Mouse (Mus musculus) cerebellum, adult 8-10 months (tissue): ENCODE results near the gene Sec22c.

Source experiments
- DNase-seq: peaks from one replicate; pipeline ENCODE4 v3.0.0; 2022

Sec22c gene

DNA sequence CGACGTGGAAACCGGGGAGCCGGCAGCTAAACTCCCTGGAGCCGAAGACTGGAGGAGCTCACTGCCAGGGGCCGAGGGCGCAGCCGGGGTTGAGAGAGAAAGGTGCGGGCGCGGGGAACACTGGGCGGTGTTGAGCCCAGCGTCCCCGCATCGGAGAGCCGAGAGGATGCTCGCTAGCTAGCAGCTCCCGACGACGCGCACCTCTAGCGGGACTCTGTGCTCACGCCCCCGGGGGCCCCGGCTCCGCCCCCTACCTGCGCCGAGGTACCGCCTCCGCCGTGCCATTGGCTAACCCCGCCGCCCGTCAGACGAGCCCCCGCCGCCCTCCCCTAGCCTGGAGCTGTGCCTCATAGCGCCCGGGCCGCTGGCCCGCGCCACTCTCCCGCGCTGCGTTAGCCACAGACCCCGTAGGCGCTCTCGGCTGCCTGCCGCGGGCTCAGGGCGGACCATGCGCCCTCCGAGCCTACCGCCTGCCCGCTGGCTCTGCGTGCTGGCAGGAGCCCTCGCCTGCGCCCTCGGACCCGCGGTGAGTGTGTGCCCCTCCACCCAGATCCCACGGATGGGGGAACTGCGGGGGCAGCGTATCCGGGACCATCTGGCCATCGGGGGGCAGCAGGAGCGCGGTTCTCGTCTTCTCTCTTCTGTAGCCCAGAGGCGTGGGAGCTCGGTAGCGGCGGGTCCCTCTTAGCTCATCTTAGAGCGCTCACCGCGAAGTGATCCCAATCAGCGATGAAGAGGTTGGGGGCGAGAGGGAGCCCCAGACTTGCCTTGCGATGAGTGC, 62.7 kb downstream of the Sec22c start, which contains the start of gene Vipr1:
TSS of gene Vipr1 (plus strand) at position 316 of the 781 bp plus-strand sequence.
- DNase-seq: peak; percentile 88

DNA sequence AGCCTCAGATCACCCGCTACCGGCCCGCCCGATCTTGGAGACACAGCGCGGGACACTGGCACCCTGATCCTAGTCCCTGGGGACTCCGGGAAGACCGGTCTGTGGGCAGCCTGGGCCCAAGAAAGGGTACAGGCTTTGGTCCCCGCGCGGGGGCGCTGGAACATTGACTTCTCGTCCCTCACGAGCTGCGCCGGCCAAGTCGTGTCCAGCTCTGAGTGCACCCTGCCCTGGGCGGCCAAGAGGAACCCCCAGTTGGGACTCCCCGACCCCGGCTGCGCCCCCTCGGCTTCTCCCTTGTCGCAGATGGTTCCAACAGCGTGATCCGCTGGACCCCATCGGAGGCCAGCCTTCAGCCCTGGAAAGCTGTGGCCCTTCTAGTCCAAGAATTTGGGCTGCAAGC, 63.3 kb downstream of the Sec22c start, which contains the start of gene Lyzl4:
TSS of gene Lyzl4 (minus strand) at position 96 of the 400 bp plus-strand sequence.
- peak; percentile 81 for DNase-seq

DNA sequence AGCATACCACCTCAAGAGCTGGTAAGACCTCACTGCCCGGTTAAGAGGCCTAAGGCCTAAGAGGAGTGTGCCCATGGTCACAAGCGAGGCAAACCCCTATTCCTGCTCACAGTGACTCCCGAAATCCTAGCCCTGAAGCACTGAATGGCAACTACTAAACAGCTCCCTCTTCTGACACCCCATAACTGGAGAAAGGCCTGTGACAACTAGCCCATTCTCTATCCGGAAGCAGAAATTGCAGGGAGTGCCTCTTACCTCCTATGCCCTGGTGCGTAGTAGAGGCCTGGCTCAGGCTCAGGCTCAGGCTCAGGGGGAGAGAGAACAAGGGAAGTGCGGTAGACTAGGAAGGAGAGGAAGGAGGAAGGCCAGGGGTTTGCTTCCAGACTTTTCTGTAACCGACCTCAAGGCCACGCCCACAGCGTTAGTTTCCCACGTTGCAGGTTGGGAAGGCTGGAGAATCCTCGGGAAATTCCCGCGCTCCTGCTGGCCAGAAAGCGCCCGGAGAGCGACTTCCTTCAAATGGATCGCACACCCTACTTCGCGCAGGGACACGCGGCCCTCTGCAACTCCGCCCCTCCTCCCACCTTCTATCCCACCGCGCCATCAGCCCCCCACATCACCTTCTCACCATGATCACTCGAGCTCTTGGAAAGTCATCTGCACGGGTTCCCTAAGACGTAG, 63.9 kb downstream of the Sec22c start:
- DNase-seq: no peak

DNA sequence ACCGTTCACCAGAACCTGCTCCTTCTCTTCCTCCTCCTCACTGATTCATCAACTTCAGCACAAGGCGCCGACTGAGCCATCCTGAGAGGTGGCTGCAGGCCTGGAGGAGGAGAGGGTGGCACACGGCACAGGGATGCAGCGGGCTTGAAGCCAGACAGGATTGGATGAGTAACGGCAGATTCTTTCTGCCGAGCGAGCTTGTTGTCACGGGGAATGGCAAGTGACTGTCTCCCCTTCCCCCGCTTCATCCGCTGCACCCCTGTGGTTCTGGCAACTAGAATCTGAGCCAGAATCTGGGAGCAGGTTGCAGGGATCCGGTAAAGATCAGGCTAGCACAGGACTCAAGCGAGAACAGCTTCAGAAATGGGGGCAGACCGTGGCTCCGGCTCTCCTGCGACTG, 65.5 kb downstream of the Sec22c start:
- DNase-seq: peak; percentile 65

DNA sequence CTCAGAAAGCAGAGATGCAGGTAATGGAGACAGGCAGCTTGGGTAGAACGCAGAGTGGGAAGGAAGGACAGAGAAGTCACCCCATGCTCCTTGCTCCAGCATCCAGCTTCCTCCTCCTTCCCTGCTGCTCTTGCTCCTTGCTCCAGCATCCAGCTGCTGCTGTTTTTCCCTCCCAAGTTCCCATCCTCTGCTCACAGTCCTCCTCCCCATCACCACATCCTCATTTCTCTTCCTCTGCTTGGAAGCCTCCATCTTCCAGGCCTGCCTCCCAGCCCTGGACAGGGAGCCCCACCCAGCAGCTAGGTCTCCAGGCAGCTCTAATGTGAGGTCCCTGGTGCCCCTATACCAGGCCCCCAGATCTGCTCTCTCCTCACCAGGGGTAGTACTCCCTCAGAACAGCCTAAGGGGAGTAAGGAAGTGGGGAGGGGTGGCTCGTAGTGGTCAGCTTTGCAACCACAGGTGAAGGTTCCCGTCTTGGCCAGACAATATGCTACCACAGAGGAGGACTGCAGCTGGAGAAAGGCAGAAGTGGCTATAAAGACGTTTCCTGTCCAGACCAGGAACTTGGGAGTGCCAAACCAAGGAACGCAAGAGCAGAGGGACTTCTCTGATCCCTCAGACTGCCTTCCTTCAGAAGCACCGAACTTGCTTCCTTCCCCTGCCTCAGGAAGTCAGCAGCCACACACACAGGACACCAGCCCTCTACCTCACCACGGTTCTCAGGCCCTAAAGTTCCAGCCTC, 69.3 kb downstream of the Sec22c start:
- DNase-seq: no peak

DNA sequence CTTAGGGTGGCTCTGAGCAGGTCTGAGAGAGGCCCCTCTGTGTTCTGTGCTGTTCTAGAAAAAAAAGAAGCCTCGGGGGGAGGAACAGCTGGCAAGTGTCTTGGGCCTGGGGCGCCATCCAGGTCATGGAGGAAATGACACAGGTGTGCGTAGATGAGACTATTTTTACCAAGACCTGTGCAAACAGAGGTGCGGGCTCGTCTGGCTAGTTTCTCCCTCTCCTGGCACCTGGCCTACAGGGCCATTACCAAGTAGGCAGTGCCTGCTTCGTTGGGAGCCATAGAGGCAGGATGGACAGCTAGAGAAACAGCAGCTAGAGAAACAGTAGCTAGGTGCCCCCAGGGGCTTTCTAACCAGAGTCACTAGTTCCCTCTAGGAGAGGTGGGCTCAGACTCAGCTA, 72.0 kb downstream of the Sec22c start:
- DNase-seq: no peak

DNA sequence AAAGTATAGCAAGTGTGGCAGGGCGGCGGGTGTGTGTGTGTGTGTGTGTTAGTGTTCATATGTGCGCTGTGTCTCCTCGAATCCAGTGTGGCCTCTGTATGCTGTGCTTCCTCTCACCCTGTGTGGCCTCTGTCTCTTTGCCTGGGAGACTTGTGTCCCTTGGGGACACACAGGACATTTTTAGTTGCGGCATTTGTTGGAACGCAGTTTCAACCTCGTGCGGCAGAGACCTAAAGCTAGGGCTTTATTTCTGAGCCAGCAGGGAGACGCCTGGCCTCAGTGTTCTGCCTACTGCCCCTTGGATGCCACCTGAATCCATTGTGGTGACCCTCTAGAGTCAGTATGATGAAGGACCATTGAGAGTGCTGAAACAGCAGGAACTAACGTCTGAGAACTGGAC, 72.4 kb downstream of the Sec22c start:
- no peak for DNase-seq

DNA sequence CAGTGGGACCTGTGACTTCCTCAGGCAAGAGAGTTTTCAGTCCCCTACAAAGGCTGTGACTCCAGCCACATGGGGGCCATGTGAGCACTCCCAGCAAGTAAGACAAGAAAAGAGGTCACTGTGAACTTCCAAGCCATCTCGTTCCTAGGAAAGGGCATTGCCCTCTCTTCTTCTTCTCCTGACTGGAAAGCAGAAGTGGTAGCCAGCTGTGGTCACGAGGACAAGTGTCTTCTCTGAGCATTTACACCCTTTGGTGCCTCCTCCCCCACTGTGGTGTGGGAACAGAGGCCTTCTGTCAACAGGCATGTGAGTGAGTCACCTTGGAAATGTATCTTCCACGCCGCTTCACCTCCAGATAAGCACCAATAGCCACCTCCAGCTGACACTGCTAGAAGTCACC, 73.3 kb downstream of the Sec22c start:
- no peak for DNase-seq

DNA sequence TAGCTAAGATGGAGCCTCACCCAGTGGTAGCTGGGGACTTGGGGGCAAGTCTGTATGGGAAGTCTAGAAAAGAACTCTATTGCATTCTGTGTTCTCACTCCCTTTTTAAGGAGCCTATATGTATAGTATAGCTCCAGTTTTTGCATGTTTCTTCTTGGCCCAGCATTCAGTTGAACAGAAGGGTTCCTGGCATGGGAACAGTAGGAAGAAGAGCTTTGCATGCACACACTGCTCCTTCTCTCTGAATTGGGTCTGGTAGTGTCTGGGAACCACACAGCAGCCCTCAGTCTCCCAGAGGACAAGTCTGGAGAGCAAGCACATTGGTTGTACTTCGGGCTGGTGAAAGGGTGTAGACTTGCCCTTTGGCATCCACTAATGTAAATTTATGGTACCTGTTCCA, 74.7 kb downstream of the Sec22c start:
- DNase-seq: no peak
